Mouse (Mus musculus): ENCODE measurements around the gene Fbxl17. TPM values are rescaled to one million over a fixed set of nuclear protein-coding genes. Genes with fewer than 3 reads are reported as not detected.

Fbxl17 gene
- polyA plus RNA-seq, 1 experiment from 2014 or later, result 3.7 TPM

GRCm38 (mm10) chr17:63046401-63046800, 453.4 kb downstream of the Fbxl17 start:
- no peak overlapping the region for H3K27ac ChIP-seq (replicated peaks)
- H3K4me1 ChIP-seq, result peaks cover 8% of the 10 kb centered on the region
- no peak for DNase-seq (ENCODE audit: low spot score)
- no peaks in the 10 kb centered on the region for H3K27me3 ChIP-seq (ENCODE audit: low read depth, poor library complexity, severe bottlenecking)
- no peak overlapping the region for H3K4me3 ChIP-seq
- no peaks in the 10 kb centered on the region for H3K36me3 ChIP-seq
- WGBS, result 69% methylated on average over 3 of the region's 3 CpGs
- peaks cover 4% of the 10 kb centered on the region; the same call in 1 of the 2 replicates for H3K9me3 ChIP-seq (replicated peaks)

GRCm38 (mm10) chr17:63045297-63045696, 454.5 kb downstream of the Fbxl17 start:
- H3K36me3 ChIP-seq, result no peaks in the 10 kb centered on the region
- DNase-seq (ENCODE audit: low spot score), result no peak
- 81% methylated on average over 13 of the region's 13 CpGs for WGBS

DNA sequence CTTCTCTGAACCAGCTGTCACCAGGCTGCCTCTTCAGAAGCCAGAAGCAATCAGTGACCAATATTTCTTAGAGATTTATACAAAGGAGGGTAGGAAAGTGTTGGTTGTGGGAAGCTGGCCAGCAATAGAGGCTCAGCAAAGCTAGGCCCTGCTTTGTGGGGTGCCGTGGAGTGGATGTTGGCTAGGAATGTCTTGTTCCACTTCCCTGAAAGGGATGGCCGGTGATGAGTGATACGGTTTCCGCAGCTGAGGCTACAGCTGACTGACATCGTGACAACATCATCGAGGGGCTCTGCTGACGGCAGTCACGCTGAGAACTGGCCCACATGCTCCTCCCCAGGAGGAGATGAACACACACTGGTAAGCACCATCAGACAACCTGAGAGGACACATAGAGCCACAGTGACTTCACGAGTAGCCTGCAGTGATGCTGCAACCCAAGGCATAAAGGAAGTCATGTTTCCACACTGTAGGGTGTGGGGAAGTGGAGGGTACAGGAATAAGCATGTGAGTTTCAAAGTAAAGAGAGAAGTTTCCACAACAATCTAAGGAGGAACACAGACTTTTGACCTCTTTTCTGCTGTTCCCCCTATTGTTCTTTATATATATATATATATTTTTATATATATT, 456.7 kb downstream of the Fbxl17 start:
- Histone ChIP-seq H3K36me3 (no peaks in the 10 kb centered on the region), H3K27ac (replicated peaks) (no peak overlapping the region), H3K27me3 (ENCODE audit: low read depth, poor library complexity, severe bottlenecking) (no peaks in the 10 kb centered on the region), H3K4me3 (no peak overlapping the region), H3K4me1 (peaks cover 8% of the 10 kb centered on the region), H3K9me3 (replicated peaks) (peaks cover 13% of the 10 kb centered on the region)
- WGBS, result 85% methylated on average over 9 of the region's 9 CpGs
- no peak for DNase-seq (ENCODE audit: low spot score)

More at GRCm38 (mm10) chr17:63045297-63045696, 454.5 kb downstream of the Fbxl17 start:
- Histone ChIP-seq H3K27ac (replicated peaks) (no peak overlapping the region), H3K4me1 (peaks cover 8% of the 10 kb centered on the region), H3K27me3 (ENCODE audit: low read depth, poor library complexity, severe bottlenecking) (no peaks in the 10 kb centered on the region), H3K9me3 (replicated peaks) (peaks cover 13% of the 10 kb centered on the region), H3K4me3 (no peak overlapping the region)

DNA sequence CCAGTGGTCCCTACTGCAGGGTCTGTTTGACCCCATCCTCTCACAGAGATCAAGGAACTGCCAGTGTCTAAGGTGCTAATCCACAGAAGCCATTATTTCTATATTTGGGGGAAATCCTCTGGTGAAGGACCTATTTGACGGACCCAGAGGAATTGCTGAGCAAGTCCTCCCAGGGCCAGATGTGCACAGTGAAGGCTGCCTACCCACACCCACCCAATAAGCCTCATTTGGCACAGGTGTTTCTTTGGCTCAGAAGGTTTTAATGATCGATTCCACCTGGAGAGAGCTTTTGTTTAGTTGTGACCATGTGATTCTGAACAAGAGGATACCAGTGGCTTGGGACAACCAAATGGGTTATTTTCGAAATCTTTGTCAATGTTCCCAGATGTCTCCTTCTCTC, 462.3 kb downstream of the Fbxl17 start:
- Histone ChIP-seq H3K27me3 (ENCODE audit: low read depth, poor library complexity, severe bottlenecking) (no peaks in the 10 kb centered on the region), H3K9me3 (replicated peaks) (peaks cover 13% of the 10 kb centered on the region), H3K4me1 (no peaks in the 10 kb centered on the region), H3K27ac (replicated peaks) (no peak overlapping the region), H3K4me3 (no peak overlapping the region), H3K36me3 (no peaks in the 10 kb centered on the region)
- 80% methylated on average over 3 of the region's 3 CpGs for WGBS
- DNase-seq (ENCODE audit: low spot score), result no peak

DNA sequence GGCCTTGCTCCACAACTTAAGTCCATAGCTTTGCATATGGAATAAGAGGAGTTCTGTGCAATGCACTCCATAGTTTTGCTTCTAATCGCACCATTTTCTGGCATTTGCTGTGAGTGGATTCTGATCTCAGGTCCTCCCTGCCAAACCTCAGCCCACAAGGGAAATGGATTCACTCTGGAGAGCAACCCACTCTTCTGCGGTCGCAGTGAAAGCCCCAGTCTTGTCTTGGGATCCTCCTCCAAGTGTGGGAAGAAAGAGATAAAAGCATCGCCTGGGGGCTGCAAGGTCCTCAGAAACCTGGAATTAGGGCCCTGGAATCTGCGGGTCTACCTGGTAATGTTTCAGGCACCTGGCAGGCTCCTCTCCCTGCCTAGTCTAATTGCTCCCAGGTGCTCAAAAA, 466.7 kb downstream of the Fbxl17 start:
- Histone ChIP-seq H3K27ac (replicated peaks) (no peak overlapping the region), H3K4me1 (peaks cover 7% of the 10 kb centered on the region; the same call in 1 of the 2 replicates), H3K4me3 (no peak overlapping the region), H3K9me3 (replicated peaks) (no peaks in the 10 kb centered on the region), H3K36me3 (no peaks in the 10 kb centered on the region), H3K27me3 (ENCODE audit: low read depth, poor library complexity, severe bottlenecking) (no peaks in the 10 kb centered on the region)
- no peak for DNase-seq (ENCODE audit: low spot score)
- WGBS, result 89% methylated on average over 5 of the region's 5 CpGs

GRCm38 (mm10) chr17:63029105-63029504, 470.7 kb downstream of the Fbxl17 start:
- Histone ChIP-seq H3K27me3 (ENCODE audit: low read depth, poor library complexity, severe bottlenecking) (no peaks in the 10 kb centered on the region), H3K36me3 (no peaks in the 10 kb centered on the region), H3K9me3 (replicated peaks) (no peaks in the 10 kb centered on the region), H3K4me1 (peaks cover 19% of the 10 kb centered on the region), H3K4me3 (no peak overlapping the region), H3K27ac (replicated peaks) (no peak overlapping the region)
- WGBS, result 41% methylated on average over 4 of the region's 4 CpGs
- DNase-seq (ENCODE audit: low spot score), result no peak

GRCm38 (mm10) chr17:63025238-63025637, 474.6 kb downstream of the Fbxl17 start:
- H3K27ac ChIP-seq (replicated peaks), result no peak overlapping the region
- H3K9me3 ChIP-seq (replicated peaks), result no peaks in the 10 kb centered on the region
- H3K36me3 ChIP-seq, result no peaks in the 10 kb centered on the region
- H3K4me3 ChIP-seq, result no peak overlapping the region
- peaks cover 19% of the 10 kb centered on the region for H3K4me1 ChIP-seq
- no peaks in the 10 kb centered on the region for H3K27me3 ChIP-seq (ENCODE audit: low read depth, poor library complexity, severe bottlenecking)
- no peak for DNase-seq (ENCODE audit: low spot score)
- 68% methylated on average over 15 of the region's 15 CpGs for WGBS

GRCm38 (mm10) chr17:63017605-63018167, 482.1 kb downstream of the Fbxl17 start:
- no peak overlapping the region for H3K27ac ChIP-seq (replicated peaks)
- H3K4me3 ChIP-seq, result no peak overlapping the region
- no peak for DNase-seq (ENCODE audit: low spot score)
- no peaks in the 10 kb centered on the region for H3K9me3 ChIP-seq (replicated peaks)
- H3K4me1 ChIP-seq, result no peaks in the 10 kb centered on the region
- WGBS, result 91% methylated on average over 3 of the region's 3 CpGs
- no peaks in the 10 kb centered on the region for H3K36me3 ChIP-seq
- no peaks in the 10 kb centered on the region for H3K27me3 ChIP-seq (ENCODE audit: low read depth, poor library complexity, severe bottlenecking)

- Histone ChIP-seq H3K4me3 (no peak overlapping the region), H3K27me3 (ENCODE audit: low read depth, poor library complexity, severe bottlenecking) (no peaks in the 10 kb centered on the region), H3K4me1 (peaks cover 17% of the 10 kb centered on the region), H3K36me3 (no peaks in the 10 kb centered on the region), H3K9me3 (replicated peaks) (no peaks in the 10 kb centered on the region), H3K27ac (replicated peaks) (no peak overlapping the region)
- no peak for DNase-seq (ENCODE audit: low spot score)
- 80% methylated on average over 3 of the region's 3 CpGs for WGBS
Measured at GRCm38 (mm10) chr17:63012571-63012923, 487.3 kb downstream of the Fbxl17 start.

GRCm38 (mm10) chr17:63011893-63012570, 487.8 kb downstream of the Fbxl17 start:
- Histone ChIP-seq H3K27me3 (ENCODE audit: low read depth, poor library complexity, severe bottlenecking) (no peaks in the 10 kb centered on the region), H3K27ac (replicated peaks) (no peak overlapping the region), H3K36me3 (no peaks in the 10 kb centered on the region), H3K9me3 (replicated peaks) (no peaks in the 10 kb centered on the region), H3K4me1 (peaks cover 17% of the 10 kb centered on the region), H3K4me3 (no peak overlapping the region)
- DNase-seq (ENCODE audit: low spot score), result no peak
- 91% methylated on average over 13 of the region's 13 CpGs for WGBS

- H3K4me3 ChIP-seq, result no peak overlapping the region
- H3K27me3 ChIP-seq (ENCODE audit: low read depth, poor library complexity, severe bottlenecking), result no peaks in the 10 kb centered on the region
- no peak overlapping the region for H3K27ac ChIP-seq (replicated peaks)
- peaks cover 17% of the 10 kb centered on the region for H3K4me1 ChIP-seq
- no peaks in the 10 kb centered on the region for H3K36me3 ChIP-seq
- no peak for DNase-seq (ENCODE audit: low spot score)
- WGBS, result 94% methylated on average over 10 of the region's 10 CpGs
- no peaks in the 10 kb centered on the region for H3K9me3 ChIP-seq (replicated peaks)
Measured at GRCm38 (mm10) chr17:63010830-63011229, 489.0 kb downstream of the Fbxl17 start.

DNA sequence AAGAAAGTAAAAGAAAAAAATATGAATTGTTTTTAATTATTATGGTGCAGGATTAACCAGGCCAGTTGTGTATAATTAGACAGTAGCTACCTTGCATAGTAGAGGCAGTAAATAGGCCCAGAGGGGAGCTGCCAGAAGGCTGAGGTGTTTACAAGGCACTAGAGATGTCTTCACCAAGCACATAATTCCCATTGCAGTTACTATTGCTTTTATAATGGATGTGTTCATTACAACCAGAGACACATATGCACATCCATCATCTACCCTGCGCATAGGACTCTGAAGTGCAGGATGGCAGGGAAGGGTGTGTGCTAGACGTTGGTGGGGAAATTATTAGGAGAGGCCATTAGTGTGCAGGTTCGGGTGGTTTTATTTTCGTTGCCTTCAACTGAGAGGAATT, 491.0 kb downstream of the Fbxl17 start:
- Histone ChIP-seq H3K9me3 (replicated peaks) (no peaks in the 10 kb centered on the region), H3K4me1 (peaks cover 33% of the 10 kb centered on the region), H3K36me3 (no peaks in the 10 kb centered on the region), H3K27ac (replicated peaks) (0 out of 2 replicates have a peak overlapping the region, but pooled peaks have one; percentile 13), H3K4me3 (no peak overlapping the region), H3K27me3 (ENCODE audit: low read depth, poor library complexity, severe bottlenecking) (no peaks in the 10 kb centered on the region)
- 86% methylated on average over 4 of the region's 4 CpGs for WGBS
- DNase-seq (ENCODE audit: low spot score), result no peak

- 51% methylated on average over 5 of the region's 5 CpGs for WGBS
- no peak overlapping the region for H3K4me3 ChIP-seq
- H3K27me3 ChIP-seq (ENCODE audit: low read depth, poor library complexity, severe bottlenecking), result no peaks in the 10 kb centered on the region
- peak; percentile 35 for DNase-seq (ENCODE audit: low spot score)
- no peaks in the 10 kb centered on the region for H3K36me3 ChIP-seq
- peaks cover 33% of the 10 kb centered on the region for H3K4me1 ChIP-seq
- no peak overlapping the region; the same call in 1 of the 2 replicates for H3K27ac ChIP-seq (replicated peaks)
- H3K9me3 ChIP-seq (replicated peaks), result no peaks in the 10 kb centered on the region
Measured at GRCm38 (mm10) chr17:63008277-63008676, 491.5 kb downstream of the Fbxl17 start.

Measured in midbrain, embryonic 10.5 days (tissue).